Mouse (Mus musculus) testis, adult 2 months (tissue): Measurements from ENCODE around the gene Samd4b. TPM values are rescaled to one million over a fixed set of nuclear protein-coding genes. Genes with fewer than 3 reads are reported as not detected.

Experiments used
- H3K27ac ChIP-seq: fragments of 200-500 bp; 2 replicates; pipeline ENCODE4 v1.5.1; 2012; ENCODE audit warnings: low read depth, low read length; ENCODE audit not compliant: control insufficient read depth, insufficient read depth
- H3K27me3 ChIP-seq: fragments of 200-500 bp; 2 replicates; pipeline ENCODE4 v1.6.1; 2012; ENCODE audit warnings: mild to moderate bottlenecking, low read length, moderate library complexity; ENCODE audit not compliant: control insufficient read depth, insufficient read depth
- H3K36me3 ChIP-seq: fragments of 200-500 bp; 2 replicates; pipeline ENCODE4 v1.6.1; 2012; ENCODE audit warnings: mild to moderate bottlenecking, low read length; ENCODE audit not compliant: control insufficient read depth, insufficient read depth
- H3K4me1 ChIP-seq: fragments of 200-500 bp; 2 replicates; pipeline ENCODE4 v1.6.1; 2012; ENCODE audit warnings: low read length; ENCODE audit not compliant: control insufficient read depth, insufficient read depth
- H3K4me3 ChIP-seq: fragments of 200-500 bp; 2 replicates; pipeline ENCODE4 v1.5.1; 2012; ENCODE audit warnings: low read depth, mild to moderate bottlenecking, low read length, moderate library complexity, mixed read lengths; ENCODE audit not compliant: control insufficient read depth
- CTCF ChIP-seq: fragments of 200-500 bp; IDR thresholded peaks from 2 replicates; pipeline ENCODE4 v1.5.1; 2012; ENCODE audit warnings: low read depth, mild to moderate bottlenecking, inconsistent platforms, low read length, moderate library complexity; ENCODE audit not compliant: control insufficient read depth, insufficient read depth, insufficient replicate concordance
- POLR2A ChIP-seq: fragments of 200-500 bp; IDR thresholded peaks from 2 replicates; pipeline ENCODE4 v1.6.1; 2012; ENCODE audit warnings: low read depth, mild to moderate bottlenecking, inconsistent platforms, low read length, moderate library complexity; ENCODE audit not compliant: control insufficient read depth
- polyA plus RNA-seq: library from polyadenylated mRNA; depleted of rRNA; stranded (reverse); fragments of >200 nt; gene quantifications from 2 replicates; pipeline ENCODE4 v1.2.3, GENCODE M21; 2012

Samd4b gene
- polyA plus RNA-seq, 1 experiment: 234 TPM

GRCm38 (mm10) chr7:28586663-28587411 lies 11.1 kb downstream of the Samd4b start:
- H3K36me3 ChIP-seq: no peaks in the 10 kb centered on the region
- H3K27me3 ChIP-seq: no peaks in the 10 kb centered on the region
- H3K4me1 ChIP-seq: no peaks in the 10 kb centered on the region; the same call in 1 of the 2 replicates
- TF ChIP-seq POLR2A (no peak), CTCF (no peak)
- H3K4me3 ChIP-seq: no peak overlapping the region
- no peak overlapping the region for H3K27ac ChIP-seq

DNA sequence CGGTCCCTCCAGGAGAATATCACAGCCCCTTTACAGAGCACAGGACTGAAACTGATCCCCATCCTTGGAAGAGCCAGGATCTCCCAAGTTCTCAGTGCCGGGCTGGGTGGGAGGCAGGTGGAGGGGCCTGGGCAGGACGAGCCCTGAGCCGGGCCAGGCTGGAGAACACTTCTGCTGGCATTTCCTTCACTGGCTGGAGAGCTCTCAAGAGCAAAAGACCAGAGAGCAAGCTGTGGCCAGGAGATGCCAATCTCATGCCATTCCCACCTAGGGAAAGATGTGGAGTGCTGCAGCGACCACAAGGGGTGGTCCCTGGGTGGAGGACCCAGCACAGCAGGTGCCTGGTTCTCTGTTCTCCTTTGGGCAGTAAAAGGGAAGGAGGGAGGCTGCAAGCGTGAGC lies 12.9 kb downstream of the Samd4b start:
- no peak overlapping the region for H3K4me3 ChIP-seq
- TF ChIP-seq CTCF: no peak
- no peak for TF ChIP-seq POLR2A
- H3K36me3 ChIP-seq: no peaks in the 10 kb centered on the region
- H3K27me3 ChIP-seq: no peaks in the 10 kb centered on the region
- no peaks in the 10 kb centered on the region; the same call in 1 of the 2 replicates for H3K4me1 ChIP-seq
- H3K27ac ChIP-seq: no peak overlapping the region

DNA sequence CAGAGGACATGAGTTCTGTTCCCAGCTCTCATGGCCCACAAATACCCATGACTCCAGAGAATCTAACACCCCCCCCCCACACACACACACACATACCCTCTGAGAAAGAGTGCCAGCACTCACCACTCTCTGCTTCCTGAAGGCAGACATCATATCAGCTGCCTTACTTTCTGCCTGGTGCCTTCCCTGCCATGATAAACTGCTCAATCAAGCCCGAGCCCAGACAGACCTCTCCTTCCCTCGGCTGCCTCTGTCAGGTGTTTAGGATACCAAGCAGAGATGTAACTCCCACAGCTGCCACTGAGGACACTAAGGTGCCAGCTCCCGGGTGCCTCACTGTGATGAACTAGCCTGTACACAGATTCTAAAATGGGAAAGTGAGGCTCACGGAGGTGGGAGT lies 13.5 kb downstream of the Samd4b start:
- TF ChIP-seq POLR2A (no peak), CTCF (no peak)
- H3K4me3 ChIP-seq: no peak overlapping the region
- H3K27me3 ChIP-seq: no peaks in the 10 kb centered on the region
- no peaks in the 10 kb centered on the region; the same call in 1 of the 2 replicates for H3K4me1 ChIP-seq
- H3K36me3 ChIP-seq: no peaks in the 10 kb centered on the region
- no peak overlapping the region for H3K27ac ChIP-seq

DNA sequence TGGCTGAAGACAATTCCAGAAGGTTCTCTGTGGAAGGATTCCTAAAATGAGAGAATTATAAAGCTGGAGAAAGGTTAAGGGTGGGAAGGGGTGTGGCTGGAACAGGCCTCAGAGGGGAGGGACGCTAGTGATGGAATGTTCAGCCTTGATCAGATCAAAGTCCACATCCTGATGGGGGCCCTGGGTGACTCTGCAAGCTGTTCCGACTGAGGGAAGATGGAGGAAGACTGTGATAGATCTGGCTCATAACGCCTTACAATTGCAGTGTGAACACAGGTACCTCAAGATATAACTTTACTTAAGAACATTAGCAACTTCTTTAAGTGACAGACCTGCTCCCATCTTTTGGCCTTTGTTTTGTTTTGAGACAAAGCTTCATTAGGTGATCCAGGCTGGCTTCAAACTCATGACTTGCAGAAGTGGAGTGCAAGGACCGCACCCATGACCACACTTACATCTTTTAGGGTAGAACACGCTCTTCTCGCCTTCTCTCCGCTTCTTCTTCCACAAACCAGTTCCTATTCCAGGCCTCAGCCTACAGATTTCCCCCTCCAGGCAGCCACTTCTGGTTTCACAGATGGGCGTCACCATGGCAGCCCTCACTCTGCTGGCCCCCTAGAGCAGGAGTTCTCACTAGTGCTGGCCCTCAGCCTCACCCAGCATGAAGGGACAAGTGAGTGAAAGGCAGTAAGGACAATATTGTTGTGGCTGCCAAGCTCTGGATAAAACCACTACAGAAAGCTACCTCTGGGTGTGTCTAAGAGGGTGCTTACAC lies 14.2 kb downstream of the Samd4b start:
- TF ChIP-seq POLR2A (no peak), CTCF (no peak)
- no peaks in the 10 kb centered on the region; the same call in 1 of the 2 replicates for H3K4me1 ChIP-seq
- no peaks in the 10 kb centered on the region for H3K36me3 ChIP-seq
- no peaks in the 10 kb centered on the region for H3K27me3 ChIP-seq
- H3K4me3 ChIP-seq: no peak overlapping the region
- no peak overlapping the region for H3K27ac ChIP-seq

GRCm38 (mm10) chr7:28582841-28583240 lies 15.1 kb downstream of the Samd4b start:
- no peak overlapping the region for H3K27ac ChIP-seq
- no peaks in the 10 kb centered on the region; the same call in 1 of the 2 replicates for H3K4me1 ChIP-seq
- no peaks in the 10 kb centered on the region for H3K27me3 ChIP-seq
- H3K36me3 ChIP-seq: no peaks in the 10 kb centered on the region
- TF ChIP-seq CTCF (no peak), POLR2A (no peak)
- H3K4me3 ChIP-seq: no peak overlapping the region

GRCm38 (mm10) chr7:28581721-28582120 lies 16.2 kb downstream of the Samd4b start:
- H3K27ac ChIP-seq: no peak overlapping the region
- no peaks in the 10 kb centered on the region for H3K36me3 ChIP-seq
- no peak overlapping the region for H3K4me3 ChIP-seq
- H3K27me3 ChIP-seq: no peaks in the 10 kb centered on the region
- TF ChIP-seq POLR2A (no peak), CTCF (no peak)
- H3K4me1 ChIP-seq: no peaks in the 10 kb centered on the region; the same call in 1 of the 2 replicates

GRCm38 (mm10) chr7:28579826-28580225 lies 18.1 kb downstream of the Samd4b start:
- Histone ChIP-seq H3K27me3 (no peaks in the 10 kb centered on the region), H3K27ac (no peak overlapping the region), H3K4me1 (no peaks in the 10 kb centered on the region; the same call in 1 of the 2 replicates), H3K4me3 (no peak overlapping the region), H3K36me3 (no peaks in the 10 kb centered on the region)
- no peak for TF ChIP-seq POLR2A
- no peak for TF ChIP-seq CTCF
